Mouse (Mus musculus) G1E (cell line): ENCODE measurements around the gene Tbx10. TPM values are rescaled to one million over a fixed set of nuclear protein-coding genes. Genes with fewer than 3 reads are reported as not detected.

Experiments used
- ATAC-seq: 2 replicates; pipeline ENCODE4 v1.8.0; 2016; ENCODE audit warnings: mild to moderate bottlenecking; ENCODE audit not compliant: insufficient number of reproducible peaks, poor library complexity, low FRiP score, severe bottlenecking; ENCODE audit errors: extremely low read depth
- DNase-seq: peaks from one replicate; pipeline ENCODE4 v3.0.0; 2012; ENCODE audit warnings: low spot score
- H3K27me3 ChIP-seq: 2 replicates; pipeline ENCODE4 v1.6.1; 2012; ENCODE audit warnings: mild to moderate bottlenecking, low read length, inconsistent platforms; ENCODE audit not compliant: insufficient read depth
- H3K36me3 ChIP-seq: replicated peaks from 2 replicates; pipeline ENCODE3; 2012; ENCODE audit warnings: mild to moderate bottlenecking, inconsistent platforms
- H3K4me1 ChIP-seq: 2 replicates; pipeline ENCODE4 v1.6.1; 2012; ENCODE audit warnings: low read depth, low read length, inconsistent platforms, mixed read lengths; ENCODE audit not compliant: insufficient read depth
- H3K4me3 ChIP-seq: 2 replicates; pipeline ENCODE4 v1.5.1; 2012; ENCODE audit warnings: low read depth, mild to moderate bottlenecking, inconsistent platforms, low read length, moderate library complexity, mixed read lengths
- H3K9me3 ChIP-seq: replicated peaks from 2 replicates; pipeline ENCODE4 v1.6.1; 2012; ENCODE audit warnings: inconsistent platforms
- CTCF ChIP-seq: IDR thresholded peaks from 2 replicates; pipeline ENCODE4 v1.5.1; 2012; ENCODE audit warnings: low read depth, low read length, inconsistent platforms, mixed read lengths
- GATA1 ChIP-seq: IDR thresholded peaks from 2 replicates; pipeline ENCODE4 v1.6.1; 2012; ENCODE audit warnings: borderline replicate concordance, low read length, inconsistent platforms, mixed read lengths
- GATA2 ChIP-seq: IDR thresholded peaks from 2 replicates; pipeline ENCODE4 v1.6.1; 2012; ENCODE audit warnings: low read depth, low read length, inconsistent platforms, borderline replicate concordance
- POLR2AphosphoS5 ChIP-seq: IDR thresholded peaks from 2 replicates; pipeline ENCODE4 v1.6.1; 2012; ENCODE audit warnings: low read depth, low read length, inconsistent platforms; ENCODE audit not compliant: insufficient replicate concordance
- TAL1 ChIP-seq: conservative IDR thresholded peaks from 2 replicates; pipeline ENCODE4 v1.6.1; 2012; ENCODE audit warnings: low read depth, low read length, inconsistent platforms, mixed read lengths
- polyA plus RNA-seq: library from polyadenylated mRNA; stranded (reverse); fragments of >175 nt; gene quantifications from 2 replicates; pipeline ENCODE4 v1.2.3, GENCODE M21; 2012
- total RNA-seq, 2 experiments: library from RNA; stranded (forward) in 1 of 2; stranded (reverse) in 1 of 2; fragments of 200-1000 nt in 1 of 2; fragments of >200 nt in 1 of 2; fragmentation: Nextera tagmentation in 1 of 2; gene quantifications; 2 replicates each; pipeline ENCODE4 v1.2.3; 2014 to 2017

Gene Tbx10
- total and polyA plus RNA-seq, 3 experiments: not detected

GRCm38 (mm10) chr19:3986334-3986733, 6.2 kb upstream of the Tbx10 start, which contains the start of gene Acy3:
Gene Acy3, plus strand, starts transcription at chr19:3986570.
- Histone ChIP-seq H3K9me3 (no peaks in the 10 kb centered on the region), H3K36me3 (no peaks in the 10 kb centered on the region), H3K4me3 (no peak within 1 kb of the TSS), H3K4me1 (peaks cover 10% of the 10 kb centered on the region), H3K27me3 (peaks cover 35% of the 10 kb centered on the region)
- peak; percentile 68 for DNase-seq
- no peak for TF ChIP-seq TAL1
- no peak for TF ChIP-seq GATA2
- TF ChIP-seq GATA1: no peak
- no peak for TF ChIP-seq POLR2AphosphoS5
- no peak for TF ChIP-seq CTCF
- 0 out of 2 replicates have a peak, but pooled peaks have one; percentile 8 for ATAC-seq

- Histone ChIP-seq H3K4me1 (peaks cover 10% of the 10 kb centered on the region), H3K36me3 (no peaks in the 10 kb centered on the region), H3K27me3 (peaks cover 42% of the 10 kb centered on the region), H3K9me3 (no peaks in the 10 kb centered on the region), H3K4me3 (no peak overlapping the region)
- TF ChIP-seq POLR2AphosphoS5 (no peak), CTCF (no peak), TAL1 (no peak), GATA1 (no peak), GATA2 (no peak)
- no peak for ATAC-seq
- DNase-seq: no peak
Measured at GRCm38 (mm10) chr19:3988066-3988465, 4.5 kb upstream of the Tbx10 start.

- Histone ChIP-seq H3K4me1 (peaks cover 10% of the 10 kb centered on the region), H3K4me3 (no peak overlapping the region), H3K9me3 (no peaks in the 10 kb centered on the region), H3K36me3 (no peaks in the 10 kb centered on the region), H3K27me3 (peaks cover 40% of the 10 kb centered on the region)
- ATAC-seq (no peak), DNase-seq (no peak)
- TF ChIP-seq GATA2 (no peak), POLR2AphosphoS5 (no peak), GATA1 (no peak), CTCF (no peak), TAL1 (no peak)
Measured at GRCm38 (mm10) chr19:3988750-3989149, 3.8 kb upstream of the Tbx10 start.

GRCm38 (mm10) chr19:3990804-3991203, 1.7 kb upstream of the Tbx10 start:
- H3K4me1 ChIP-seq: peaks cover 10% of the 10 kb centered on the region
- ATAC-seq (no peak), DNase-seq (no peak)
- H3K36me3 ChIP-seq: no peaks in the 10 kb centered on the region
- H3K9me3 ChIP-seq: no peaks in the 10 kb centered on the region
- no peak overlapping the region for H3K4me3 ChIP-seq
- TF ChIP-seq GATA1 (no peak), GATA2 (no peak)
- H3K27me3 ChIP-seq: peaks cover 43% of the 10 kb centered on the region

- no peak for ATAC-seq
- TF ChIP-seq TAL1 (no peak), CTCF (no peak), GATA1 (no peak), GATA2 (no peak), POLR2AphosphoS5 (no peak)
- Histone ChIP-seq H3K9me3 (no peaks in the 10 kb centered on the region), H3K4me1 (peaks cover 7% of the 10 kb centered on the region), H3K4me3 (no peak overlapping the region), H3K27me3 (peaks cover 51% of the 10 kb centered on the region), H3K36me3 (no peaks in the 10 kb centered on the region)
- DNase-seq: no peak
Measured at GRCm38 (mm10) chr19:3991562-3991961, 990 bp upstream of the Tbx10 start.

GRCm38 (mm10) chr19:3991966-3992365, 586 bp upstream of the Tbx10 start:
- ATAC-seq: no peak
- Histone ChIP-seq H3K9me3 (no peaks in the 10 kb centered on the region), H3K27me3 (peaks cover 52% of the 10 kb centered on the region), H3K4me1 (peaks cover 3% of the 10 kb centered on the region; the same call in 1 of the 2 replicates), H3K4me3 (no peak overlapping the region), H3K36me3 (no peaks in the 10 kb centered on the region)
- no peak for TF ChIP-seq POLR2AphosphoS5
- TF ChIP-seq TAL1: no peak
- no peak for TF ChIP-seq GATA1
- TF ChIP-seq CTCF: no peak
- no peak for TF ChIP-seq GATA2
- DNase-seq: no peak
